Mouse (Mus musculus) forebrain, embryonic 11.5 days (tissue): Measurements from ENCODE around the gene Itprid1. TPM values are rescaled to one million over a fixed set of nuclear protein-coding genes. Genes with fewer than 3 reads are reported as not detected.
A peak's percentile ranks its signal among the peaks of the same experiment; 100 is the strongest.

ENCODE experiments used
- ATAC-seq: fragments of 200-750 bp; cut with Nextera tagmentation; replicated peaks from 2 replicates; pipeline ENCODE4 v1.8.0; 2017; ENCODE audit warnings: moderate TSS enrichment; ENCODE audit not compliant: low FRiP score
- DNase-seq: peaks from one replicate; pipeline ENCODE4 v3.0.0-alpha.2; 2017; ENCODE audit warnings: low spot score
- H3K27ac ChIP-seq: fragments of 300-500 bp; sonication (generic); 2 replicates; pipeline ENCODE4 v1.5.1; 2014; ENCODE audit warnings: low read depth, low read length
- H3K27me3 ChIP-seq: fragments of 300-500 bp; sonication (generic); 2 replicates; pipeline ENCODE4 v1.6.1; 2014; ENCODE audit warnings: mild to moderate bottlenecking, low read length, mixed read lengths; ENCODE audit not compliant: control insufficient read depth, insufficient read depth
- H3K36me3 ChIP-seq: fragments of 300-500 bp; sonication (generic); 2 replicates; pipeline ENCODE4 v1.6.1; 2014; ENCODE audit warnings: mild to moderate bottlenecking, low read length, moderate library complexity, mixed read lengths; ENCODE audit not compliant: control insufficient read depth, insufficient read depth
- H3K4me1 ChIP-seq: fragments of 300-500 bp; sonication (generic); replicated peaks from 2 replicates; pipeline ENCODE4 v1.6.1; 2014; ENCODE audit warnings: low read length, mixed read lengths; ENCODE audit not compliant: control insufficient read depth, insufficient read depth
- H3K4me2 ChIP-seq: fragments of 300-500 bp; sonication (generic); 2 replicates; pipeline ENCODE4 v1.6.1; 2014; ENCODE audit warnings: low read depth, mild to moderate bottlenecking, low read length, moderate library complexity, mixed read lengths; ENCODE audit not compliant: severe bottlenecking
- H3K4me3 ChIP-seq: fragments of 300-500 bp; sonication (generic); 2 replicates; pipeline ENCODE4 v1.5.1; 2014; ENCODE audit warnings: low read depth, low read length
- H3K9ac ChIP-seq: fragments of 300-500 bp; sonication (generic); 2 replicates; pipeline ENCODE4 v1.6.1; 2014; ENCODE audit warnings: low read length
- H3K9me3 ChIP-seq: fragments of 300-500 bp; sonication (generic); 2 replicates; pipeline ENCODE4 v1.6.1; 2016; ENCODE audit warnings: low read length, mixed read lengths; ENCODE audit not compliant: control insufficient read depth
- WGBS: fragments of 180-500 bp; shearing (Covaris S2); extraction: QIAGEN DNeasy Blood & Tissue Kit; methylation state at CpG from one replicate; pipeline ENCODE4 v1.1.7; 2014; 5-methylcytosine and 5-hydroxymethylcytosine counted together
- polyA plus RNA-seq: library from polyadenylated mRNA; unstranded; fragments of >200 nt; fragmentation: Nextera tagmentation; extraction: Ambion mirVana; gene quantifications from 2 replicates; pipeline ENCODE4 v1.2.1, GENCODE M21; 2014

The Itprid1 gene
- polyA plus RNA-seq, 1 experiment from 2014 or later = 0.13 TPM

GRCm38 (mm10) chr6:55852589-55852988 is 15.9 kb downstream of the Itprid1 start:
- no peak for DNase-seq
- Histone ChIP-seq H3K4me3 (no peak overlapping the region), H3K4me1 (no peaks in the 10 kb centered on the region), H3K27ac (no peak overlapping the region), H3K36me3 (no peaks in the 10 kb centered on the region), H3K9me3 (no peaks in the 10 kb centered on the region), H3K9ac (no peak overlapping the region), H3K27me3 (no peaks in the 10 kb centered on the region), H3K4me2 (no peak overlapping the region)
- no peak for ATAC-seq

- Histone ChIP-seq H3K27me3 (no peaks in the 10 kb centered on the region), H3K36me3 (no peaks in the 10 kb centered on the region), H3K9me3 (no peaks in the 10 kb centered on the region), H3K27ac (no peak overlapping the region), H3K9ac (no peak overlapping the region), H3K4me2 (no peak overlapping the region), H3K4me1 (no peaks in the 10 kb centered on the region), H3K4me3 (no peak overlapping the region)
- DNase-seq = no peak
- ATAC-seq = no peak
- WGBS = 89% methylated on average over 4 of the region's 4 CpGs
Measured at GRCm38 (mm10) chr6:55856085-55856484, 19.4 kb downstream of the Itprid1 start.

- no peak for DNase-seq
- 90% methylated on average over 2 of the region's 2 CpGs for WGBS
- no peaks in the 10 kb centered on the region for H3K27me3 ChIP-seq
Measured at GRCm38 (mm10) chr6:55865206-55865605, 28.5 kb downstream of the Itprid1 start.

GRCm38 (mm10) chr6:55879356-55879960 is 42.8 kb downstream of the Itprid1 start:
- WGBS = 64% methylated on average over 5 of the region's 5 CpGs
- no peaks in the 10 kb centered on the region for H3K36me3 ChIP-seq
- H3K27ac ChIP-seq = no peak overlapping the region
- no peak for ATAC-seq
- no peaks in the 10 kb centered on the region for H3K27me3 ChIP-seq
- H3K4me2 ChIP-seq = no peak overlapping the region
- H3K9me3 ChIP-seq = no peaks in the 10 kb centered on the region
- no peak overlapping the region for H3K4me3 ChIP-seq
- no peak for DNase-seq
- no peak overlapping the region for H3K9ac ChIP-seq
- H3K4me1 ChIP-seq = no peaks in the 10 kb centered on the region; the same call in 1 of the 2 replicates

More at GRCm38 (mm10) chr6:55865206-55865605, 28.5 kb downstream of the Itprid1 start:
- no peak overlapping the region for H3K4me3 ChIP-seq
- no peak for ATAC-seq
- no peak overlapping the region for H3K9ac ChIP-seq
- H3K27ac ChIP-seq = no peak overlapping the region
- H3K9me3 ChIP-seq = no peaks in the 10 kb centered on the region
- H3K36me3 ChIP-seq = no peaks in the 10 kb centered on the region
- no peak overlapping the region for H3K4me2 ChIP-seq
- no peaks in the 10 kb centered on the region for H3K4me1 ChIP-seq

- Histone ChIP-seq H3K4me1 (no peaks in the 10 kb centered on the region; the same call in 1 of the 2 replicates), H3K4me3 (no peak overlapping the region), H3K9ac (no peak overlapping the region), H3K4me2 (no peak overlapping the region), H3K36me3 (no peaks in the 10 kb centered on the region), H3K9me3 (no peaks in the 10 kb centered on the region), H3K27me3 (no peaks in the 10 kb centered on the region), H3K27ac (no peak overlapping the region)
- 22% methylated on average over 3 of the region's 3 CpGs for WGBS
- no peak for ATAC-seq
- DNase-seq = no peak
Measured at GRCm38 (mm10) chr6:55880886-55881285, 44.2 kb downstream of the Itprid1 start.

- no peak overlapping the region for H3K4me2 ChIP-seq
- no peaks in the 10 kb centered on the region for H3K27me3 ChIP-seq
Measured at GRCm38 (mm10) chr6:55887598-55887997, 50.9 kb downstream of the Itprid1 start.

GRCm38 (mm10) chr6:55901568-55902328 is 65.1 kb downstream of the Itprid1 start:
- Histone ChIP-seq H3K27ac (no peak overlapping the region), H3K4me2 (no peak overlapping the region), H3K36me3 (no peaks in the 10 kb centered on the region), H3K27me3 (no peaks in the 10 kb centered on the region), H3K9ac (no peak overlapping the region), H3K4me1 (no peaks in the 10 kb centered on the region), H3K4me3 (no peak overlapping the region), H3K9me3 (no peaks in the 10 kb centered on the region)
- WGBS = 88% methylated on average over 5 of the region's 5 CpGs
- peak; percentile 63 for ATAC-seq
- no peak for DNase-seq

More at GRCm38 (mm10) chr6:55887598-55887997, 50.9 kb downstream of the Itprid1 start:
- WGBS = 90% methylated on average over 1 of the region's 1 CpGs
- ATAC-seq (no peak), DNase-seq (no peak)
- Histone ChIP-seq H3K4me3 (no peak overlapping the region), H3K9ac (no peak overlapping the region), H3K27ac (no peak overlapping the region), H3K9me3 (no peaks in the 10 kb centered on the region), H3K36me3 (no peaks in the 10 kb centered on the region), H3K4me1 (no peaks in the 10 kb centered on the region)

GRCm38 (mm10) chr6:55902329-55902605 is 65.6 kb downstream of the Itprid1 start:
- Histone ChIP-seq H3K4me1 (no peaks in the 10 kb centered on the region), H3K4me3 (no peak overlapping the region), H3K9me3 (no peaks in the 10 kb centered on the region), H3K27me3 (no peaks in the 10 kb centered on the region), H3K9ac (no peak overlapping the region), H3K36me3 (no peaks in the 10 kb centered on the region), H3K27ac (no peak overlapping the region), H3K4me2 (no peak overlapping the region)
- ATAC-seq (no peak; the same call in 1 of the 2 replicates), DNase-seq (no peak)
- WGBS = 33% methylated on average over 1 of the region's 1 CpGs

- WGBS = 96% methylated on average over 5 of the region's 5 CpGs
- Histone ChIP-seq H3K9ac (no peak overlapping the region), H3K4me2 (no peak overlapping the region), H3K36me3 (no peaks in the 10 kb centered on the region), H3K4me1 (no peaks in the 10 kb centered on the region), H3K27ac (no peak overlapping the region), H3K9me3 (no peaks in the 10 kb centered on the region), H3K4me3 (no peak overlapping the region), H3K27me3 (no peaks in the 10 kb centered on the region)
- ATAC-seq (no peak), DNase-seq (no peak)
Measured at GRCm38 (mm10) chr6:55919206-55919605, 82.5 kb downstream of the Itprid1 start.
